Mouse (Mus musculus): Measurements from ENCODE around the gene Eif2ak1.

Gene Eif2ak1

DNA sequence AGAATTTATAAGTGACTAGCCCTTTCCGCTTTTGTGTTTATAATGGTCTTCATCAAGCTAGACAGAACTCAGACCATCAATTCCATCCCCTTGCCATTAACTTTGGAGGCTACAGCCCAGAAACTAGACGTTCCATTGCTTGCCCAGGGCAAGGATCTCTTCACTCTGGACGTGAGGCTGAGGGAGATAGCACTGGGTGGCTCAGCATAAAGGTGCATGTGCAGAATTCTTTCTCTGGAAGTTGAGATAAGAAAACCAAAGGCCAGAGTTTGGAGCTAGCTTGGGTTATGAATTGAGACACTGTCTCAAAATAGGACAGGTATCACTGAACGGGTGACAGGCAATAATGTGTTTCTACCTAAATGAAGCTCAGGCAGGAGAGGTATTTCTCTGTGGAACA is 86.2 kb downstream of the Eif2ak1 start:
- no peak for DNase-seq

DNA sequence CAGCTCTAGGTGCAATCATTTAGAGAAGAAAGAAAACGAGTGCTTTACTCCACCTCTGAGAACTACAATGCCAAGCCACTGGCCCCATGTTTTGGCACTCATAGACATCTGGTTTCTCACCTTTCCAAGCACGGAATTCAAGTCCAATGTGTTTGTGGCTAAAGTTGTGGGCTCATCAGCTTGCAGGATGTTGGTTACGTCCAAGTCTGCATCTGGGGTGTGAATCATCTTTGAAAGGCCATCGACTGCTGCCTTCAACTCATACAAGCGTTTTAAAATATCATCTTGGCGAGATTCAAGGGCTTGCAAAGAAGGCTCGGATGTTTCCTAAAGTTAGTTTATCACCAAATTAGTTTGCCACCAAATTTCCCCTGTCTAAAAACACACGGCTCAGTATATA is 88.8 kb downstream of the Eif2ak1 start:
- DNase-seq: no peak

DNA sequence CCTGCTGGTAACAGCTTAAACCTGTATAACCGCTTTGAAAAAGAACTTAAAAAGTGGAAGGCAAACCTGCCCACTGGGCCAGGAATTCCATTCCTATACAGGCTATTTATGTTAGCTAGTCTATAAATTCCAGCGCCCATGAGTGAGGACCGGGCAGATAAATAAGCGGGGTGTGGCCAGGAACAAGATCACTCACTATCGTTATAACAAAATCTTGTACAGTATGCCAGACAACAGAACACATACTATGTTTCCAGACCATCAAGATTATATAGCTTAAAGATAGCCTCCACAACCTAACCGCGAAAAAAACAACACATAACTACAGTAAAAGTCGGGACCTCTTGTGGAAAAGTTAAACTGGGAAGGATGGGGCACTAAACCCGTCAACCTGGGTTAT is 91.3 kb downstream of the Eif2ak1 start:
- DNase-seq: no peak

DNA sequence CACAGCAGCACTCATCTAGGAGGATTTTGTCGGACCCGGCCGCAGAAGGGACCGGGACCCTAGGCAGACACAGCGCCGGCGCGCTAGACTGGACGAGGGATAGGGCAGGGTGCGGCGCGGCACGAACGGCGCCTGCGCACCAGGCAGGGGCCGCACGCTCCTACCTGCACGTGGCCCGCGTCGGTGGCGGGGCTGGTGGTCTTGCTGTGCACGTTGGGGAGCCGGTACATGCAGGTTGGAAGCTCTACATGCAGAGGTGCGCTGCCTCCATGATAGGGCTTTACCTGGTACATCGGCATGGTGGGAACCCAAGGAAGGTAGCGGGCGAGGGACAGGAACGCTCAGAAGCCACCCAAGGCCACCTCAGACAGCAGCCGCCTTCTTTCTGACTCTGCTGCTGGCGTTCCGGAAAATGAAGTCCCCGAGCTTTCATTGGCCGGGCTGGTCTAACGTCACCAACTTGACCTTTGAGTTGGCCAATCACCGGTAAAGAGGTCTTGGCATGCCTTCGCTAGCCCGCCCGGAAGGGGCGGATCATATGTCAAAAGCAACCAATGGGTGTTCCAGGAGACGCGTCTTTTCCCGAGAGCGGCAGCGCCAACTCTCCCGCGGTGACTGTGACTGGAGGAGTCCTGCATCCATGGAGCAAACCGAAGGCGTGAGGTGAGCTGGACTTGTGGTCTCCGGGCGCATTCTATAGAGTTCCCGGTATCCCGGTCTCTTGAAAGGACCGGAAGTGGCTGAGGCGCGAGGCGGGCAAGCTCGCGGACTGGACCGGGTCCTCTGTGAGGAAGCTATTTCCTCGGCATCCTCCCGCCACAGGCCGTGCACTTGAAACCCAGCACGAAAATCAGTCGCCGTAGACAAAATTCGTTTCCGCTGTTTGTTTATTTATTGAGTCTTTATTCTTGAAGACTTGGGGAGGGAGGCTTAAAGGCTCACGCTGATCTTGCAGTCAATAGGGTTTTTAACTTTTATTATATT is 92.1 kb downstream of the Eif2ak1 start, which contains the start of the genes Aimp2 and Pms2:
Gene Aimp2 (minus strand): TSS at position 431 of the 984 bp plus-strand sequence.
Gene Pms2 (plus strand): TSS at position 548 of the 984 bp plus-strand sequence.
- DNase-seq: peak; percentile 99

DNA sequence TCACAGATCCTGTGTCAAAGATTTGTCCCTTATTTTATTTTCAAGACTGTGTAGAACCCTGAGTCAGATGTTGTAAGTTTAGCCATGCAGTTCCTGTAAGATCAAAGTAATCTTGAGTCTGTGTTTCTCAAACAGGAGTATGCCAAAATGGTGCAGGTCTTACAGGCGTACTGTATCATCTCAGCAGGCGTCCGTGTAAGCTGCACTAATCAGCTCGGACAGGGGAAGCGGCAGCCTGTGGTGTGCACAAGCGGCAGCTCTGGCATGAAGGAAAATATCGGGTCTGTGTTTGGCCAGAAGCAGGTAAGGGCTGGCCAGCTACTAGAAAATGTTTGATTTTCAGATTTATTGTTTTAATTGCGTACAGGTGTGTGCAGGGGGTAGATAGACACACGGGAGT is 98.6 kb downstream of the Eif2ak1 start:
- no peak for DNase-seq

DNA sequence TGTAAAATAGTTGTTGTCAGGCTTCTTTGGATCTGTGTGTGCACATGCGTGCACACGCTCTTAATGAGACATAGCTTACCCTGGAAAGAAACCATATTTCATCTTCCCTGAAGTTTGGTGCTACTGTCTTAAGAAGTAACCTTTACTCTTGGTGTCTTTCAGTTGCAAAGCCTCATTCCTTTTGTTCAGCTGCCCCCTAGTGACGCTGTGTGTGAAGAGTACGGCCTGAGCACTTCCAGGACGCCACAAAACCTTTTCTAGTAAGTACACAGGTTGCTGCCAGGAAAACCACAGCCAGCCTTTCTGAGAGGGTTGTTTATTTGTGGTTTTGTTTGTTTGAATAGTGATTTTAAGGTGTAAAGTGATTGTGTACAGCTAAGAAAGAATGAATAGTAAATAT is 99.8 kb downstream of the Eif2ak1 start:
- no peak for DNase-seq

DNA sequence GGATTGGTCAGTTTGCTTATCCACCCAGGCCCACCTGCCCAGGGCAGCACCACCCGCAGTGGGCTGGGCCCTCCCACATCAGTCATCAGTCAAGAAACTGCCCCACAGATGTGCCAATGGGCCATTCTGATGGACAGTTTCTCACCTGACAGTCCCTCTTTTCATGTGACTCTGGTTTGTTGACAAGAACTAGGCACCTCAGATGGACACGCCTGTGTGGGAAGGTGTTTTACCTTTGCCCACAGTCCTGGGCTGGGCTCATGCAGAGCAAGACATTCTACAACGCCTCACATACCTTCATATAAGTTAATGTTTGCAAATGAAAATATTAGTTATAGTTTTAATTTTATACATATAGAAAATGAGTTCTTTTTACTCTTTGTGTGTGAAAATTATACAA is 100.5 kb downstream of the Eif2ak1 start:
- no peak for DNase-seq

DNA sequence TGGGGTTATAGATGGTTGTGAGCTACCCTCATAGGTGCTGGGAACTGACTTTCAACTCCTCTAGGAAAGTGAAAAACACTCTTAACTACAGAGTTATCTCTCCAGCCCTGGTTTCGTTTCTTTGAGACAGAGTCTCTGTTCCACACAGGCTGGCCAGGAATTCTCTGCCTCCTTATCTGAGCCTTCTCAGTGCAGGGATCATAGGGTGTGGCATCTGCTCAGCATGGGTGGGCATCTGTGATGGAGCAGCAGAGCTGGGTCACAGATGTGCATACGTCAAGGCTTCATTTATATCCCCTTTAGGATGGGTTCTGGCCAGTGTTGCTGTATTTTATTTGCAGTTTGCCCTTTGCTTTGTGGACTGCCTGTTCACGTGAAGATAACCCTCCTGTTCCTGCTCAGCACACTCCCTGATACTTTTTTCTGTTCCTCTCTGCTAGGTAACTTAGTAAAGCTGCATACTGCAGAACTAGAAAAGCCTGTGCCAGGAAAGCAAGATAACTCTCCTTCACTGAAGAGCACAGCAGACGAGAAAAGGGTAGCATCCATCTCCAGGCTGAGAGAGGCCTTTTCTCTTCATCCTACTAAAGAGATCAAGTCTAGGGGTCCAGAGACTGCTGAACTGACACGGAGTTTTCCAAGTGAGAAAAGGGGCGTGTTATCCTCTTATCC is 107.3 kb downstream of the Eif2ak1 start:
- no peak for DNase-seq

DNA sequence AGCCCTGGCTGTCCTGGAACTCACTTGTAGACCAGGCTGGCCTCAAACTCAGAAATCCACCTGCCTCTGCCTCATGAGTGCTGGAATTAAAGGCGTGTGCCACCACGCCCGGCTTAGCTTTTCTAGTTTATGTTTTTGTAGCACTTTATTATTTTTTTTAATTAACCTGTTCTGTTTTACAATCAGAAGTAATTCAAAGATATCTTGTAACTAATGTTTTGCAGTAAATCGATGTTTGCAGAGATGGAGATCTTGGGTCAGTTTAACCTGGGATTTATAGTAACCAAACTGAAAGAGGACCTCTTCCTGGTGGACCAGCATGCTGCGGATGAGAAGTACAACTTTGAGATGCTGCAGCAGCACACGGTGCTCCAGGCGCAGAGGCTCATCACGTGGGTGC is 110.3 kb downstream of the Eif2ak1 start, which contains the start of gene Gm42421:
Gene Gm42421 (plus strand): TSS at position 301 of the 400 bp plus-strand sequence.
- DNase-seq: no peak

DNA sequence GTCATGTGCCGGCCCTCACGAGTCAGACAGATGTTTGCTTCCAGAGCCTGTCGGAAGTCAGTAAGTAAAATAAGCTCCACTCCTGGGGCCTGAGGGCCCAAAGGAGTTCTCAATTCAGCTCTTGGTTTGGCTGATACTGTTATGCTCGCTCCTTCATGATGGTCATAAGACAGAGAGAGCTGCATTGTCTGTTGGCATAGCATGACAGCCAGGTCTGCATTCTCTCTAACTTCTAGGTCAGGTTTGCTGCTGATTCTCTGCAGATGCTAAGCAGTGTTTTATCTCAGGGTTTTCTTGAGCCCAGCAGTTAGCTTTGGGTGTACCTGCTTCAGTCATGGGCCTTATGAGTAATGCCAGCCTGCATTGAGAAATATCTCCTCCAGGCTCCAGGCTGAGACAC is 111.7 kb downstream of the Eif2ak1 start:
- DNase-seq: no peak

DNA sequence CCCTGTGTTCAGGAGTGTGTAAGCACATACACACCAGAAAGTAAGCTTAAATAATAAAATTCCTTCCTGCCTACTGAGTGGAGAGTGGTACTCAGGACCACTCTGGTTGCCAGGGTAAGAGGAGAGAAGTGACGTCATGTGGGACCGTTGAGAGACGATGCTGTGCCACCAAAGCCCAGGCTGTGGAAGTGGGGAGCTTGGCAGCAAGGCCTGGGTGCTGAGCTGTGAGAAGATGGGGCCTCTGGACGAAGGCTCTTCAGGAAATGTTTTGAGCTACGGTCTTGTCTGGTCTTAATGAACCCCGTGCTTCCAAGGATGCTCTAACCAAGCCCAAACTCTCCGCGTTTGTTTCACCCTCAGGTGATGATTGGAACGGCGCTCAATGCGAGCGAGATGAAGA is 113.1 kb downstream of the Eif2ak1 start:
- no peak for DNase-seq

DNA sequence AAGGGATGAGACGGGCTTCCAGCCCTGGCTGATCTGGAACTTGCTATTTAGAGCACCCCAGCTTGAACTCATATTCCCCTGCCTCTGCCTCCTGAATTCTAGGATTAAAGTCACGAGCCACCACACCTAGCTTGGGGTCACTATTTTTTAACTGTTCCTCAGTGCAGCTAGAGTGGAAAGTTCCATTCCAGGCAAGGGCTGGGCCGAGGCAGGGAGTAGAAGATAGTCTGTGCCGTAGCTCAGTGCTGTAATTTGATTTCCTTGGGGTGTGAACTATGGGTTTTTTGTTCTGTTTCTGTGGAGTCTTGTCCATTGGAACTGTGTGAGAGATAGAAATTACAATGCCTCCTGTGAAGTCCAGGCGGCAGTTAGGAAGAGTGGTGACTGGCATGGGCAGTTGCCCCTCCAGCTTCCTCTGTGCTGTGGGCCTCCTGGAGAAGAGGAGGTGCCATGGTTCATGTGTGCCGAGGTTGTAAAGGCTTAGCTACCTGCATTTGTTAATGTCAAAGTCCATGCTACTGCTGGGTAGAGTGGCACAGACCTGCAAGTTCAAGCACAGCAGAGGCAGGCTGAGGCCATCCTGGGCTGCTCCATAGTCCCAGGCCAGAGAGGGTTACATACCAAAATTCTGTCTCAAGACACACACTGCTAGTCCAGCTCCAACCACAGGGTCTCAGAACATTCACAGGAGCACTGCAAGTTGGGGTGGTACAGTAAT is 114.4 kb downstream of the Eif2ak1 start:
- no peak for DNase-seq

DNA sequence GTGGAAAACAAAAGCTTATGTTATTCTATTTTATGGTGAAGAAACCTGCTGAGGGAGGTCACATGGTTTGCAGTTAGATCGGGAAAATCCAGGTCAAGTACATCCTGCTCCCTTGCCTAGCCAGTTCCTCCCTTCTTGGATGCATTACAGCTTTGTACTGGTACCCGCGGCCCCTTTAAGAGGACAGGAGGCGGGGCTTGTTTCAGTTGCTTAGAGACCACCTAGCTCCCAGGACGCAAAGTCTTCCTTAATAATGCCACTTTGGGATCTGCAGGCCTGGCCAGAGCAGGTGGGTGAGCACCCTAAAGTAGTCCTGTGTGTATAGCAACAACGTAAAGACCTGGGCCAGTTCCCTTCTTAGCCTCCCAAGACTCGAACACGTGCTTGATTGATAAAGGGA is 115.2 kb downstream of the Eif2ak1 start, which contains the start of gene Rsph10b:
Gene Rsph10b (plus strand): TSS at position 205 of the 400 bp plus-strand sequence.
- peak; percentile 13 for DNase-seq

DNA sequence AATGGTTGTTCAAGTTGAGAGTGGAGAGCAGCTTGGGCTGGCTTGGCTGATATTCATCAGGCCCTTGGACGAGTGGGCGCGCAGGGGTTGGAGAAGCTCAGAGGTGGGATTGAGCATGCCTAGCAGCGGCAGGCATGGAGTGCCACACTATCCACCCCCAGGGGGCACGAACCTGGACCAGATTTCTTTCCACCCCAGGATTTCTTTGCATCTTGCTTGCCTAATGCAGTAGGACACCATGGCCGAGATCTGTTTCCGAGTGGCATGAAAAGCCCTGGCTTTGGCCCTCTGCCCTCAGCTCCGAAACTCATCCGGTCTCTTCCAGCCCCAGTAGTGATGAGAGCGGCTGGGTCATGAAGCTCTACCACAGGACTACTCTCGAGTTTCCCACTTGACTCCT is 115.8 kb downstream of the Eif2ak1 start:
- no peak for DNase-seq

DNA sequence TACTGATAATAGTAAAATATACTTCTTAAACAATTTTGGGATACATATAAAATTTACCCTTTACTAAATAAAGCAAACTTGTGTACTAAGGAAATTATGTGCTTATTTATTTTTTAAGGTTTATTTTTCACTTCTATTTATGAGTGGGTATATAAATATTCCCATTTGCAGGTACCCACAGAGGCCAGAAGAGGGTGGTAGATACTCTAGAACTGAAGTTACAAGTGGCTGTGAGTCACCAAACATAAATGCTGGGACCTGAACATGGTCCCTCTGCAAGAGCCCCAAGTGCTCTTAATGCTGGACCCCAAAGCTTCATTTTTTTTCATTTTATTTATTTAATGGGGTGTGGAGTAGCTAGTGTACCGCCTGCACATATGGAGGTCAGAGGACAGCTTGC is 116.3 kb downstream of the Eif2ak1 start:
- no peak for DNase-seq

DNA sequence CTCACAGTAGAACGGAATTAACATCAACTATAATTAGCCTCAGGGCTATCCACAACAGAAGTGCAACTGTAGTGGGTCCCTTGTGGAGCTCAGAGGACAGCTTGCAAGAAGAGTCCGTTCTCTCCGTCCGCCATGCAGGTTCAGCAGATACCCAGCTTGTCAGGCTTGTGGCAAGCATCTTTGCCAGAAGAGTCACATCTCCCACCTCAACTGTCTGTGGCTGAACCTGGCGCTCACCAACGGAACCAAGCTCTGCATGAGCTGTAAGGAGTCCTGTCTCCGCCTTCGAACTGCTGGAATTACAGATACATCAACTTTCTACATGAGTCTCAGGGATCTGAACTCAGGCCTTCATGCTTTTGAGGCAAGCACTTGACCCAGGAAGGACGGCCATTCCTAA is 118.6 kb downstream of the Eif2ak1 start:
- DNase-seq: no peak

DNA sequence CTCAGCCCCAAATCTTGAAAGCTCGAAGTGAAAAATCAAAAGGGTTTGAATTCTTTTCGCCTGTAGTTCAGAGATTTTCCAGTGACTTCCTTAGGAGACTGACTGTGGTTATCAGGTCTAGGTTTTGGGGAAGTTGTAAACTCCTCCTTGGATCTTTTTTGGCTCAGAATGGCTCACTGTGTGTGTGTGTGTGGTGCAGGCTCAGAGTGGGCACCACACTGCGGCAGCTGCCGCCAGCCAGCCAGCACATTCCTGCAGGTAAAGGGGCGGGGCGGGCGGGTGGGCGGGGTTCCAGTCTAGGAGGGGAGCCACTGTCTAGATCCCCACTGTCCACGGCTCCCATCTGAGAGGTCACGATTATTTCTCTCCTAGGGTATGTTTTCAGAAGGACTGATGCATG is 124.0 kb downstream of the Eif2ak1 start:
- no peak for DNase-seq

DNA sequence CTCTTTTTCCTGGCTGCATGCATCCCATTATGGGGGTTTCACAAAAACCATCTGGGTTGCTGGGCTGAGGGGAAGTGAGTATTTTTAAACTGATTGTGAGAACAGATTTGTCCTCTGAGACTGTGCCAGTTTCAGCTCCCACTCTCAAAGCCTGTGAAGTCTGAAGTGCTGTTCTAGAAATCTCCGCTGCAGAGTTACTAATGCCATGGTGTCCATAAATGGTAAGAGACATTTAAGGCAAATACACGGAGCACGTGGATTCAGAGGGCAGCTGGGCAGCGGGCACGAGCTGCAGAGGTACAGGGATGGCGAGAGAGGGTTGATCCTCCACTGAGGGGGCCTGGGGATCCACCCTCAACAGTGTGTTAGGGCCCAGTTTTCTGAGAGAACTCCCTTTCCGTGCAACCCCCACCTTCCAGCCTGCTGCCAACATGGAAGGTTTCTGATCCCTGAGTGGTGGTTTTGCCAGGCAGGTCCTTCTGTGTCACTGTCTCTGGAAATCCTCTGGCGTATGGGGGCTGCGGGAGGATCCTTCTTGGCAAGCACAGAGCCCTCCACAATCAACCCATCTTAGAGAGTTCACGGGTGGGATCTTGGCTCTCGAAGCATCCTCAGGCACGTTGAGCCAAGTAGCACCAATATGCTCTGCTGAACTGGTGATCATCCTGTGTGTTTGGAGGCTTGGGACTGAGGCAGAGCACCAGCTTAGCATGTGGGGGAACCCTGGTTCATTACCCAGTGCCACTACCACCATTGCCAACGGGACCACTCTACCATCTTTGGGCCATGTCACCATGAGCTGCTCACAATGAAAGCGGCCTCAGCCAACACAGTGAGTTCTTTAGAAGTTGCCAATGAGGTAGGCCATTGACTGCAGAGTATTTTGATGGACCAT is 125.9 kb downstream of the Eif2ak1 start:
- DNase-seq: peak; percentile 88

DNA sequence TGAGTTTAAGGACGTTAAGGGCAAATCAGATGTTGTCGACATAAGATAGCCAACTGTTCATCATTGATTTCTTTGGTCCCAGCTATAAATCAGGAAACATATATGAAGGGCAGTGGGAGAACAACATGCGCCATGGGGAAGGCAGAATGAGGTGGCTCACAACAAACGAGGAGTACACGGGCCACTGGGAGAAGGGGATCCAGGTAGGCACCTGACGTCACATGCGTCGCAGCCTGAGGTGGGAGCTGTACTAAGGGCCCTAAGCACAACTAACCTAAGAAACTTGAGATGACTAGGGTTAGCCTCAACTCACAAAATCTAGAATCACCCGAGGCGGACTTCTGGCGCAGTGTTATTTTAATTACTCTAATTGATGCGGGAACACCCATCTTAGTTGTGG is 130.8 kb downstream of the Eif2ak1 start:
- no peak for DNase-seq

DNA sequence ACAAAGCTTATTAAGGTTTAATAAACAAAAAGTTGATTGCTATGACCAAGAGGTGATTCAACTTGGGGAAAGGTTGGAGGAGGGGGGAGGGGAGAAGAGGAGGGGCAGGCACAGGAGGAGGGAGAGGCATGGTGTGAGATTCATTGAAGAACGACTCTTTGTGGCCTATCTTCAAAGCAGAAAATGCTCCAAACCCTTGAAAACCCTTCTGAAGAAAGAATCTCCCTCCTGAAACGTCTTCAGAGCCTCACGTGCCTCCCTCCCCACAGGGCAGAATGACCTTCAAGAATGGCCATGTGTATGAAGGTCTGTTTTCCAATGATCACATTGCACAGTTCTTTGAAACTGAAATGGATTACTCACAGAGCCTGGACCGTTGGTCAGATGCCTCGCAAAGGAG is 132.4 kb downstream of the Eif2ak1 start:
- DNase-seq: no peak

Measured in right cerebral cortex, adult 18-20 months (tissue).